Mouse (Mus musculus) stomach, postnatal 0 days (tissue): ENCODE results near the gene Tmc5. TPM values are rescaled to one million over a fixed set of nuclear protein-coding genes. Genes with fewer than 3 reads are reported as not detected.

Experiments used
- ATAC-seq: fragments of 200-750 bp; cut with Nextera tagmentation; 2 replicates; pipeline ENCODE4 v1.8.0; 2017; ENCODE audit not compliant: low FRiP score, low TSS enrichment
- DNase-seq: peaks from one replicate; pipeline ENCODE4 v3.0.0-alpha.2; 2016; ENCODE audit warnings: low spot score
- H3K27ac ChIP-seq: fragments of 300-500 bp; sonication (generic); replicated peaks from 2 replicates; pipeline ENCODE4 v1.5.1; 2014; ENCODE audit warnings: mild to moderate bottlenecking, control low read depth
- H3K27me3 ChIP-seq: fragments of 300-500 bp; sonication (generic); 2 replicates; pipeline ENCODE4 v1.6.1; 2014; ENCODE audit warnings: low read length; ENCODE audit not compliant: control insufficient read depth, insufficient read depth
- H3K36me3 ChIP-seq: fragments of 300-500 bp; sonication (generic); 2 replicates; pipeline ENCODE4 v1.6.1; 2014; ENCODE audit warnings: low read length, mixed read lengths; ENCODE audit not compliant: control insufficient read depth, insufficient read depth
- H3K4me1 ChIP-seq: fragments of 300-500 bp; sonication (generic); replicated peaks from 2 replicates; pipeline ENCODE4 v1.6.1; 2014; ENCODE audit warnings: antibody characterized with exemption; ENCODE audit not compliant: control insufficient read depth, insufficient read depth
- H3K4me2 ChIP-seq: fragments of 300-500 bp; sonication (generic); replicated peaks from 2 replicates; pipeline ENCODE4 v1.6.1; 2014; ENCODE audit warnings: low read depth, mild to moderate bottlenecking, control low read depth, moderate library complexity
- H3K4me3 ChIP-seq: fragments of 300-500 bp; sonication (generic); 2 replicates; pipeline ENCODE4 v1.5.1; 2014; ENCODE audit warnings: low read depth, low read length, control low read depth
- H3K9ac ChIP-seq: fragments of 300-500 bp; sonication (generic); 2 replicates; pipeline ENCODE4 v1.6.1; 2014; ENCODE audit warnings: mild to moderate bottlenecking, low read length, control low read depth, mixed read lengths
- H3K9me3 ChIP-seq: fragments of 300-500 bp; sonication (generic); 2 replicates; pipeline ENCODE4 v1.6.1; 2016; ENCODE audit warnings: low read length; ENCODE audit not compliant: control insufficient read depth
- CTCF ChIP-seq: IDR thresholded peaks from 2 replicates; pipeline ENCODE4 v1.5.1; 2016; ENCODE audit warnings: antibody characterized with exemption, low read depth, mild to moderate bottlenecking, moderate library complexity
- EP300 ChIP-seq: optimal IDR thresholded peaks from 2 replicates; pipeline ENCODE3; 2016; ENCODE audit warnings: antibody characterized with exemption
- WGBS: fragments of 180-500 bp; shearing (Covaris S2); extraction: QIAGEN DNeasy Blood & Tissue Kit; methylation state at CpG from one replicate; pipeline ENCODE4 v1.1.7; 2014; 5-methylcytosine and 5-hydroxymethylcytosine counted together
- polyA plus RNA-seq: library from polyadenylated mRNA; unstranded; fragments of >200 nt; fragmentation: Nextera tagmentation; extraction: Ambion mirVana; gene quantifications from 2 replicates; pipeline ENCODE4 v1.2.1, GENCODE M21; 2015

Gene Tmc5
- polyA plus RNA-seq, 1 experiment from 2014 or later, result 8.5 TPM

- H3K4me2 ChIP-seq, result no peak overlapping the region
- 92% methylated on average over 5 of the region's 5 CpGs for WGBS
- TF ChIP-seq CTCF (no peak), EP300 (no peak)
- no peaks in the 10 kb centered on the region for H3K9me3 ChIP-seq
- DNase-seq (no peak), ATAC-seq (no peak)
- H3K27ac ChIP-seq, result peak overlapping the region; percentile 36; the same call in 1 of the 2 replicates
- H3K9ac ChIP-seq, result no peak overlapping the region
- no peaks in the 10 kb centered on the region for H3K27me3 ChIP-seq
- H3K36me3 ChIP-seq, result no peaks in the 10 kb centered on the region
- H3K4me3 ChIP-seq, result no peak overlapping the region
- H3K4me1 ChIP-seq, result no peaks in the 10 kb centered on the region; the same call in none of the 2 replicates
Observed at GRCm38 (mm10) chr7:118706488-118706887, 109.4 kb downstream of the Tmc5 start.

- Histone ChIP-seq H3K4me3 (no peak overlapping the region), H3K4me1 (no peaks in the 10 kb centered on the region; the same call in none of the 2 replicates)
- ATAC-seq, result peak; percentile 13; the same call in 1 of the 2 replicates
Observed at GRCm38 (mm10) chr7:118707216-118707615, 110.1 kb downstream of the Tmc5 start.

GRCm38 (mm10) chr7:118708002-118708401 lies 110.9 kb downstream of the Tmc5 start:
- peak; percentile 80 for DNase-seq
- TF ChIP-seq CTCF (no peak), EP300 (no peak)
- H3K27me3 ChIP-seq, result no peaks in the 10 kb centered on the region
- H3K27ac ChIP-seq, result no peak overlapping the region
- H3K36me3 ChIP-seq, result no peaks in the 10 kb centered on the region
- H3K4me2 ChIP-seq, result no peak overlapping the region
- ATAC-seq, result no peak
- H3K4me3 ChIP-seq, result no peak overlapping the region
- H3K9me3 ChIP-seq, result no peaks in the 10 kb centered on the region
- WGBS, result 68% methylated on average over 4 of the region's 4 CpGs
- peaks cover 1% of the 10 kb centered on the region for H3K4me1 ChIP-seq
- no peak overlapping the region for H3K9ac ChIP-seq

More at GRCm38 (mm10) chr7:118707216-118707615, 110.1 kb downstream of the Tmc5 start:
- no peak overlapping the region for H3K9ac ChIP-seq
- TF ChIP-seq CTCF (no peak), EP300 (no peak)
- no peaks in the 10 kb centered on the region for H3K36me3 ChIP-seq
- no peak overlapping the region; the same call in 1 of the 2 replicates for H3K27ac ChIP-seq
- no peak overlapping the region for H3K4me2 ChIP-seq
- H3K9me3 ChIP-seq, result no peaks in the 10 kb centered on the region
- H3K27me3 ChIP-seq, result no peaks in the 10 kb centered on the region
- DNase-seq, result peak; percentile 66
- WGBS, result 51% methylated on average over 2 of the region's 2 CpGs

GRCm38 (mm10) chr7:118710776-118711175 lies 113.7 kb downstream of the Tmc5 start:
- Histone ChIP-seq H3K9ac (no peak overlapping the region), H3K27ac (no peak overlapping the region), H3K4me2 (no peak overlapping the region), H3K4me1 (peaks cover 3% of the 10 kb centered on the region), H3K9me3 (no peaks in the 10 kb centered on the region), H3K27me3 (no peaks in the 10 kb centered on the region), H3K4me3 (no peak overlapping the region), H3K36me3 (no peaks in the 10 kb centered on the region)
- 56% methylated on average over 5 of the region's 5 CpGs for WGBS
- ATAC-seq, result no peak
- no peak for DNase-seq
- TF ChIP-seq CTCF, result no peak
- TF ChIP-seq EP300, result no peak

- TF ChIP-seq CTCF, result peak; percentile 23
- TF ChIP-seq EP300, result no peak
- under 1% methylated on average over 47 of the region's 48 CpGs for WGBS
- H3K27ac ChIP-seq, result no peak within 1 kb of the TSS
Observed at GRCm38 (mm10) chr7:118712228-118713173, 115.4 kb downstream of the Tmc5 start, which contains the start of gene Ccp110. TSS of gene Ccp110 (plus strand) at chr7:118712552.

GRCm38 (mm10) chr7:118714873-118715272 lies 117.8 kb downstream of the Tmc5 start:
- Histone ChIP-seq H3K27ac (no peak overlapping the region), H3K4me2 (no peak overlapping the region), H3K9ac (no peak overlapping the region), H3K9me3 (no peaks in the 10 kb centered on the region), H3K27me3 (no peaks in the 10 kb centered on the region), H3K36me3 (no peaks in the 10 kb centered on the region), H3K4me3 (no peak overlapping the region), H3K4me1 (peaks cover 3% of the 10 kb centered on the region; the same call in 1 of the 2 replicates)
- no peak for DNase-seq
- 80% methylated on average over 1 of the region's 1 CpGs for WGBS
- ATAC-seq, result no peak
- TF ChIP-seq EP300 (no peak), CTCF (no peak)

More at GRCm38 (mm10) chr7:118712228-118713173, 115.4 kb downstream of the Tmc5 start, which contains the start of gene Ccp110:
- Histone ChIP-seq H3K9ac (peak within 1 kb of the TSS; percentile 69), H3K36me3 (no peaks in the 10 kb centered on the region), H3K27me3 (no peaks in the 10 kb centered on the region), H3K4me2 (peak within 1 kb of the TSS; percentile 91), H3K4me3 (peak within 1 kb of the TSS; percentile 76), H3K9me3 (no peaks in the 10 kb centered on the region), H3K4me1 (peaks cover 3% of the 10 kb centered on the region; the same call in 1 of the 2 replicates)
- DNase-seq (peak; percentile 94), ATAC-seq (peak; percentile 95)
